ENCODE assay signal across 10 mouse cellular contexts in the genomic region with DNA sequence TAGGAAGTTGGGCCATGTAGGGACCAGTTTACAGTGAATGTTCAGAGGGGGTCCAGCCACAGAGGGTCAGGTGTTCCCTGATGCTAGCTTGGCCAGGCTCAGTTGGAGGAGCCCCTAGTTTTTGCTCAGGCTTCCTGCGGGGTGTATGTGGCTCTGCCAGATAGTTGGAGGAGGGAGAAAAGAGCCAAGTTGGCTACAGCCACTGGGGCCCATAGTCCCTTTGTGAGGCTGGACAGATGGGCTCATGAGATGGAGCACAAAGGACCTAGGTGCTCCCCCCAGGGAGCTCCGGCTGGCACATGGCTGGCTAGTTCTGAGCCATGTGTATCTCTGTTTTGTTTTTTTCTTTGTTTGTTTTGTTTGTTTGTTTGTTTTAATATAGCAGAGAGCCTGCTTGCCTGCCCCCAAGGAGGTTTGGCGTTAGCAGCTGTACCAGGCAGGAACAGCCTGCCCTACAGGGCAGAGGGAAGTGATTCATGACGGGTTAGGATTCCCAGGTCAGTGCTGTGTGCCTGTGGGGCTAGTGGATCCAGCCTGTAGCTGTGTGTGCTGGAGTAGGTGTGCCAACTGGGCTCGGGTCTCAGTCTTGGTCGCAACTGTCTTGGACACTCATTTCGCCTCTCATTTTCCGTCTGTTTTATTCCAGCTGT.
DNase-seq lines count a peak whose midpoint lies in the region; ATAC-seq and TF ChIP-seq lines count a peak whose summit lies in the region.
"Had no signal": no experiment of that assay in that cellular context is flagged by ENCODE, and none has a peak within 500 bp of the region (broad histone marks: within the 10 kb centered on the region; RNA-seq: fewer than 3 reads in every experiment).

No protein-coding gene starts in this region.

- no peaks in the 10 kb centered on the region for H3K9me3 ChIP-seq in kidney, embryonic 15.5 days (replicated peaks)
- no peaks in the 10 kb centered on the region for H3K9me3 ChIP-seq in embryonic facial prominence, embryonic 15.5 days (replicated peaks)
- no peaks in the 10 kb centered on the region for H3K9me3 ChIP-seq in intestine, embryonic 16.5 days (ENCODE audit: control insufficient read depth, low read length)
- H3K9me3 ChIP-seq: G1E had no signal

- peak overlapping the region; percentile 89 for H3K4me2 ChIP-seq in kidney, embryonic 15.5 days
- 0 out of 2 replicates have a peak overlapping the region, but pooled peaks have one; percentile 88 for H3K4me2 ChIP-seq in embryonic facial prominence, embryonic 15.5 days (replicated peaks)
- H3K4me2 ChIP-seq in intestine, embryonic 16.5 days (ENCODE audit: low read depth, low read length), result no peak overlapping the region

- H3K79me3 ChIP-seq in C2C12 (ENCODE audit: low read depth), result peaks cover 79% of the 10 kb centered on the region

- DNase-seq in kidney, postnatal 25 days, result no peak
- no peak for DNase-seq in thymus, postnatal 4 days
- no peak for DNase-seq in testis, postnatal 10 days (ENCODE audit: low spot score)
- no peak for DNase-seq in cerebellum, adult 11-12 months
- DNase-seq: layer of hippocampus, adult 9-11 months had no signal

- H3K4me1 ChIP-seq in kidney, embryonic 15.5 days, result peaks cover 83% of the 10 kb centered on the region
- H3K4me1 ChIP-seq in embryonic facial prominence, embryonic 15.5 days, result peaks cover 94% of the 10 kb centered on the region
- peaks cover 65% of the 10 kb centered on the region for H3K4me1 ChIP-seq in intestine, embryonic 16.5 days (ENCODE audit: control insufficient read depth, insufficient read depth, low read length)

- WGBS in kidney, embryonic 15.5 days, result 36% methylated on average over 8 of the region's 8 CpGs
- WGBS in embryonic facial prominence, embryonic 15.5 days, result 51% methylated on average over 8 of the region's 8 CpGs
- WGBS in intestine, embryonic 16.5 days, result 64% methylated on average over 8 of the region's 8 CpGs

- no peaks in the 10 kb centered on the region for H3K27me3 ChIP-seq in kidney, embryonic 15.5 days
- no peaks in the 10 kb centered on the region for H3K27me3 ChIP-seq in C2C12 (ENCODE audit: control insufficient read depth, insufficient read depth, insufficient read length)
- H3K27me3 ChIP-seq in embryonic facial prominence, embryonic 15.5 days, result no peaks in the 10 kb centered on the region
- H3K27me3 ChIP-seq in intestine, embryonic 16.5 days (replicated peaks; ENCODE audit: control insufficient read depth, insufficient read depth, low read length), result no peaks in the 10 kb centered on the region

- no peak for ATAC-seq in kidney, embryonic 15.5 days (replicated peaks; ENCODE audit: low FRiP score)
- ATAC-seq in embryonic facial prominence, embryonic 15.5 days (ENCODE audit: insufficient number of reproducible peaks, low FRiP score, low TSS enrichment, low read depth), result no peak
- ATAC-seq in intestine, embryonic 16.5 days, result no peak

- no peak for TF ChIP-seq CTCF in C2C12 (IDR thresholded peaks at IDR 0.05; ENCODE audit: control insufficient read depth, insufficient read depth, insufficient read length)

- H3K9ac ChIP-seq in kidney, embryonic 15.5 days, result no peak overlapping the region
- no peak overlapping the region for H3K9ac ChIP-seq in embryonic facial prominence, embryonic 15.5 days
- 0 out of 2 replicates have a peak overlapping the region, but pooled peaks have one; percentile 1 for H3K9ac ChIP-seq in intestine, embryonic 16.5 days (ENCODE audit: low read depth, low read length)

- H3K4me3 ChIP-seq in kidney, embryonic 15.5 days (replicated peaks), result no peak overlapping the region
- peak overlapping the region; percentile 99 for H3K4me3 ChIP-seq in C2C12 (ENCODE audit: insufficient read depth, poor library complexity, severe bottlenecking)
- no peak overlapping the region for H3K4me3 ChIP-seq in embryonic facial prominence, embryonic 15.5 days (replicated peaks)
- no peak overlapping the region for H3K4me3 ChIP-seq in intestine, embryonic 16.5 days (ENCODE audit: low read length)

- H3K36me3 ChIP-seq in kidney, embryonic 15.5 days, result no peaks in the 10 kb centered on the region
- peaks cover 30% of the 10 kb centered on the region for H3K36me3 ChIP-seq in C2C12 (ENCODE audit: control insufficient read depth, insufficient read depth)
- H3K36me3 ChIP-seq in embryonic facial prominence, embryonic 15.5 days, result no peaks in the 10 kb centered on the region
- no peaks in the 10 kb centered on the region for H3K36me3 ChIP-seq in intestine, embryonic 16.5 days (ENCODE audit: control insufficient read depth, insufficient read depth, low read length)

- peak overlapping the region; percentile 67 for H3ac ChIP-seq in C2C12 (ENCODE audit: control insufficient read depth, insufficient read length, low read depth)

- H3K79me2 ChIP-seq in C2C12 (ENCODE audit: control insufficient read depth, insufficient read depth), result peaks cover 88% of the 10 kb centered on the region

- H3K27ac ChIP-seq in kidney, embryonic 15.5 days, result peak overlapping the region; percentile 93; the same call in 1 of the 2 replicates
- peak overlapping the region; percentile 7 for H3K27ac ChIP-seq in embryonic facial prominence, embryonic 15.5 days (replicated peaks)
- no peak overlapping the region for H3K27ac ChIP-seq in intestine, embryonic 16.5 days (ENCODE audit: low read length)

TF ChIP-seq in C2C12, 6 proteins besides CTCF, POLR2A, EP300 and RAD21:
- TF ChIP-seq MYOG (IDR thresholded peaks at IDR 0.05; ENCODE audit: control insufficient read depth, extremely low read depth, insufficient read length) (no peak), MYOD1 (IDR thresholded peaks at IDR 0.05; ENCODE audit: control insufficient read depth, insufficient read length, low read depth) (peak; percentile 44), USF1 (IDR thresholded peaks at IDR 0.05; ENCODE audit: low read depth) (no peak), CEBPB (IDR thresholded peaks at IDR 0.05; ENCODE audit: low read depth) (no peak), MAX (IDR thresholded peaks at IDR 0.05) (peak; percentile 16), FOSL1 (IDR thresholded peaks at IDR 0.05; ENCODE audit: insufficient read depth, low read length, poor library complexity, severe bottlenecking) (no peak)
